Mouse (Mus musculus) left cerebral cortex, adult 18-20 months (tissue): ENCODE results near the gene Hcn1. TPM values are rescaled to one million over a fixed set of nuclear protein-coding genes. Genes with fewer than 3 reads are reported as not detected.

Experiments
- DNase-seq, 2 experiments: peaks; one replicate each; pipeline ENCODE4 v3.0.0; 2021 to 2022; ENCODE audit warnings: low spot score in 2 of 2, mixed read lengths in 1 of 2
- total RNA-seq, 2 experiments: library from RNA; stranded (reverse); gene quantifications; 2 replicates each; pipeline ENCODE4 v1.2.3; 2021

Gene Hcn1
- total RNA-seq, 2 experiments from 2014 or later, result 35.2 to 36.5 TPM

- no peak for DNase-seq
Measured at GRCm38 (mm10) chr13:117694729-117695332, 92.7 kb downstream of the Hcn1 start.

- DNase-seq, result no peak
Measured at GRCm38 (mm10) chr13:117705573-117705972, 103.5 kb downstream of the Hcn1 start.

- no peak for DNase-seq
Measured at GRCm38 (mm10) chr13:117705997-117706396, 103.9 kb downstream of the Hcn1 start.

- DNase-seq, result no peak
Measured at GRCm38 (mm10) chr13:117706496-117706895, 104.4 kb downstream of the Hcn1 start.

- DNase-seq, result peak; percentile 18 to 40
Measured at GRCm38 (mm10) chr13:117706986-117707738, 105.0 kb downstream of the Hcn1 start.

- no peak for DNase-seq
Measured at GRCm38 (mm10) chr13:117710811-117711210, 108.7 kb downstream of the Hcn1 start.

GRCm38 (mm10) chr13:117722090-117722489, 120.0 kb downstream of the Hcn1 start:
- DNase-seq, result no peak

GRCm38 (mm10) chr13:117724083-117724482, 122.0 kb downstream of the Hcn1 start:
- DNase-seq, result no peak

- no peak for DNase-seq
Measured at GRCm38 (mm10) chr13:117728393-117728792, 126.3 kb downstream of the Hcn1 start.

GRCm38 (mm10) chr13:117732738-117733137, 130.6 kb downstream of the Hcn1 start:
- DNase-seq, result no peak

GRCm38 (mm10) chr13:117744451-117744850, 142.3 kb downstream of the Hcn1 start:
- no peak for DNase-seq

- DNase-seq, result no peak
Measured at GRCm38 (mm10) chr13:117745173-117745572, 143.1 kb downstream of the Hcn1 start.

- DNase-seq, result peak; percentile 21 to 26
Measured at GRCm38 (mm10) chr13:117765487-117765886, 163.4 kb downstream of the Hcn1 start.

- DNase-seq, result no peak
Measured at GRCm38 (mm10) chr13:117785376-117785775, 183.3 kb downstream of the Hcn1 start.

- no peak for DNase-seq
Measured at GRCm38 (mm10) chr13:117792861-117793260, 190.7 kb downstream of the Hcn1 start.

GRCm38 (mm10) chr13:117801061-117801460, 198.9 kb downstream of the Hcn1 start:
- no peak for DNase-seq

GRCm38 (mm10) chr13:117827628-117828027, 225.5 kb downstream of the Hcn1 start:
- no peak for DNase-seq

- DNase-seq, result no peak
Measured at GRCm38 (mm10) chr13:117836658-117837057, 234.5 kb downstream of the Hcn1 start.

- DNase-seq, result no peak
Measured at GRCm38 (mm10) chr13:117838264-117838663, 236.1 kb downstream of the Hcn1 start.

GRCm38 (mm10) chr13:117842366-117842765, 240.2 kb downstream of the Hcn1 start:
- DNase-seq, result no peak

GRCm38 (mm10) chr13:117847290-117847689, 245.2 kb downstream of the Hcn1 start:
- no peak for DNase-seq

- no peak for DNase-seq
Measured at GRCm38 (mm10) chr13:117848757-117849156, 246.6 kb downstream of the Hcn1 start.
